Mouse (Mus musculus): ENCODE results near the gene Gkap1. TPM values are rescaled to one million over a fixed set of nuclear protein-coding genes. Genes with fewer than 3 reads are reported as not detected.
A peak's percentile ranks its signal among the peaks of the same experiment; 100 is the strongest.

Gkap1 gene
- polyA plus RNA-seq (2015; fragmentation: Nextera tagmentation; extraction: Ambion mirVana): 4.8 and 5.1 TPM in 2 replicates

DNA sequence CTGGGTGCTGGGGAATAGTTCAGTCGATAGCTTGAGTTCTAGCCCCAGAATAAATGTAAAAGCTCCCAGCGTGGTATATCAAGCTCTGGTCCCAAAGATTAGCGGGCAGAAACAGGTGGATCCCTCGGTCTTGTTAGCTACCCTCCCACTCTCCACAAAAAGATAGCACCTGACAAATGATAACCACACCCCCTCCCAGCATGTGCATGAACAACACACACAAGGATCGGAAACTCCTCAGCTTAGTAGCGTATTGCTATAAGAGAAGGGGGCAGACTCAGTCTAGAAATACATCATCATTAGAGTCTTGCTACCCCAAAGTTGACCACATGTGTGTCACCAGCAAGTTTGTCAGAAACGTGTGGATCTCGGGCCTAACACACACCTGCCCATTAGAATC, at the start of gene Gkap1:
TSS of gene Gkap1 (minus strand) at position 101 of the 400 bp plus-strand sequence.
- no peak for ATAC-seq (ENCODE audit: low read depth)
- Histone ChIP-seq H3K27me3 (ENCODE audit: control insufficient read depth, insufficient read depth, low read depth, low read length) (peaks cover 52% of the 10 kb centered on the region), H3K27ac (ENCODE audit: low read length) (no peak within 1 kb of the TSS), H3K4me2 (ENCODE audit: low read depth, low read length) (peak within 1 kb of the TSS; percentile 88), H3K9ac (ENCODE audit: low read depth, low read length) (peak within 1 kb of the TSS; percentile 41; the same call in 1 of the 2 replicates), H3K4me3 (ENCODE audit: low read depth, low read length) (peak within 1 kb of the TSS; percentile 72), H3K9me3 (replicated peaks; ENCODE audit: control insufficient read depth, low read length) (no peaks in the 10 kb centered on the region), H3K4me1 (ENCODE audit: control insufficient read depth, low read depth, low read length) (peaks cover 3% of the 10 kb centered on the region; the same call in 1 of the 2 replicates), H3K36me3 (ENCODE audit: control insufficient read depth, insufficient read depth) (no peaks in the 10 kb centered on the region)
- WGBS (ENCODE audit: insufficient replicate concordance): 61% methylated on average over 8 of the region's 8 CpGs

DNA sequence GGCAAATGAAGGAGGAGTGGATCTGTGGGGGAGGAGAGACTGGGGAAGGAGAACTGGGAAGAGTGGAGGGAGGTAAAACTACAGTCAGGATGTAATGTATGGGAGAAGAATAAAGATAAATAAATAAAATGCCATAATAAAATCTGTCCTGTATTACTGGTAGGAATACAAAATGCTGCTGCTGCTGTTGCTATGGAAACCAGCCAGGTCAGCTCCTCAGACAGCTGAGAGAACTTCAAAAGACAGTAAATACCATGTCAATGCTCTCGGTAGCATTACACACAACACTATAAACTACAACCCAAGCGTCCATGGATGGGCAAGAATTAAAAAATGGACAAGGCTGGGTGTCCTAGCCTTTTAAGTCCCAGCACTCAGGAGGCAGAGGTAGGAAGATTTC, 42.3 kb upstream of the Gkap1 start:
- Histone ChIP-seq H3K36me3 (ENCODE audit: control insufficient read depth, insufficient read depth) (no peaks in the 10 kb centered on the region), H3K27me3 (ENCODE audit: control insufficient read depth, insufficient read depth, low read depth, low read length) (no peaks in the 10 kb centered on the region), H3K27ac (ENCODE audit: low read length) (no peak overlapping the region), H3K4me1 (ENCODE audit: control insufficient read depth, low read depth, low read length) (no peaks in the 10 kb centered on the region), H3K4me3 (ENCODE audit: low read depth, low read length) (no peak overlapping the region), H3K4me2 (ENCODE audit: low read depth, low read length) (no peak overlapping the region), H3K9me3 (replicated peaks; ENCODE audit: control insufficient read depth, low read length) (no peaks in the 10 kb centered on the region), H3K9ac (ENCODE audit: low read depth, low read length) (no peak overlapping the region)
- 30% methylated on average over 2 of the region's 2 CpGs for WGBS (ENCODE audit: insufficient replicate concordance)
- ATAC-seq (ENCODE audit: low read depth): no peak

DNA sequence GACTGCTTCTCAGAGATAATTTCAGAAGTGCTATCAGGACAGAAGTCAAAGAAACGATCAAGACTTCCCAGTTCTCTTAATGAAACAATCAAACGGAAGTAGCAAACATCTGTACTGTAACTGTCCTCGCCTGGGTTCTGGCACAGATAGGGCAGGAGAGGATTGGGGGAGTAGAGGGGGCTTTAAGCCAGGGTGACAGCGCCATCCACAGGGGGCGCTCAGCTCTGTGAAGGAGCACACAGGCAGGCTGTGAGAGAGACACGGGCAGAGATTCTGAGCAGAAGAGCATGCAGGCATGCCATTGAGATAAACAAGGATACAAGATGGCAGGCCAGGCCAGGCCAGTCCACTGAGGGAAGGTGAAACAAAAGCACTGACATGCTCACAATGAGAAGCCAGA, 39.5 kb upstream of the Gkap1 start:
- WGBS (ENCODE audit: insufficient replicate concordance): 28% methylated on average over 6 of the region's 6 CpGs
- ATAC-seq (ENCODE audit: low read depth): 0 out of 2 replicates have a peak, but pooled peaks have one; percentile 11

DNA sequence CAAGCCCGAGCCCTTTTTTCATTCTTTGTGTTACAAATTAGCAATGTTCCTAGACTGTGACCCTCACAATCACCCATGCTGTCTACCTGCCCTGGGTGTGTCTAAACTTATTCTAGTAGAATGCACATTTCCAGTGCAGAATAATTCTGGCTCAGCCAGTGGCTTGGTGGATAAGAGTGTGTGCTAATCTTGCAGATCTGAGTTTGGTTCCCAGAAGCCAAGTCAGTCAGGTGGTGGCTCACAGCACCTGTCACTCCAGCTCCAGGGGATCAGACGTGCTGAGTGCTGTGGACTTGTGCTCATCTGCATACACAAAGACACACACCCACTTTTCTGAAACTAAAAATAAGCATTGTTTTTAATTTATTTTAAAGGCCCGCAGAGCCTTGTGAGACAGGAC, 38.3 kb upstream of the Gkap1 start:
- no peak overlapping the region for H3K4me3 ChIP-seq (ENCODE audit: low read depth, low read length)
- no peaks in the 10 kb centered on the region for H3K36me3 ChIP-seq (ENCODE audit: control insufficient read depth, insufficient read depth)
- no peak overlapping the region for H3K4me2 ChIP-seq (ENCODE audit: low read depth, low read length)
- H3K9me3 ChIP-seq (replicated peaks; ENCODE audit: control insufficient read depth, low read length): no peaks in the 10 kb centered on the region
- H3K4me1 ChIP-seq (ENCODE audit: control insufficient read depth, low read depth, low read length): no peaks in the 10 kb centered on the region
- no peak for ATAC-seq (ENCODE audit: low read depth)
- 50% methylated on average over 3 of the region's 3 CpGs for WGBS (ENCODE audit: insufficient replicate concordance)
- H3K9ac ChIP-seq (ENCODE audit: low read depth, low read length): no peak overlapping the region
- H3K27me3 ChIP-seq (ENCODE audit: control insufficient read depth, insufficient read depth, low read depth, low read length): no peaks in the 10 kb centered on the region
- H3K27ac ChIP-seq (ENCODE audit: low read length): no peak overlapping the region

More for the DNA sequence above, 39.5 kb upstream of the Gkap1 start:
- H3K4me2 ChIP-seq (ENCODE audit: low read depth, low read length): no peak overlapping the region
- no peaks in the 10 kb centered on the region for H3K27me3 ChIP-seq (ENCODE audit: control insufficient read depth, insufficient read depth, low read depth, low read length)
- no peak overlapping the region for H3K9ac ChIP-seq (ENCODE audit: low read depth, low read length)
- H3K36me3 ChIP-seq (ENCODE audit: control insufficient read depth, insufficient read depth): no peaks in the 10 kb centered on the region
- H3K4me1 ChIP-seq (ENCODE audit: control insufficient read depth, low read depth, low read length): no peaks in the 10 kb centered on the region
- no peaks in the 10 kb centered on the region for H3K9me3 ChIP-seq (replicated peaks; ENCODE audit: control insufficient read depth, low read length)
- H3K27ac ChIP-seq (ENCODE audit: low read length): no peak overlapping the region
- no peak overlapping the region for H3K4me3 ChIP-seq (ENCODE audit: low read depth, low read length)

DNA sequence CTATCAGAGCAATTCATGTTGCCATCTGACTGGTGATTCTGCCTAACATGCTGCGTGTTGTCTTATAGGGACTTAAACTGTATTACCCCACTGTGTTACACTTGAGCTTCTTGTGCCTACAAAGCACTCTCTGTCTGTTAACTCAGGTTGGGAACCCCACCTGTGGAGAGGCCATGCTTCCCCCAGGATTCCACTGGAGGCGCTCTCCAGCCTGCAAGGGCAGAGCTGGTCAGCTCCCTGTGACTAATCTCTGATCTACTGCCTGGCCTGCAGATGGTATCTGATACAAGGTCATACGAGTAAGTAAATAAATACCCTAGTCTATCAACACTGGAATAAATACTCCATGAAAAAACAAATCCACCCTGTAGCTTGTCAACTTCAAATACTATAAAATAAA, 35.9 kb upstream of the Gkap1 start:
- Histone ChIP-seq H3K4me2 (ENCODE audit: low read depth, low read length) (no peak overlapping the region), H3K9me3 (replicated peaks; ENCODE audit: control insufficient read depth, low read length) (no peaks in the 10 kb centered on the region), H3K27ac (ENCODE audit: low read length) (no peak overlapping the region), H3K4me3 (ENCODE audit: low read depth, low read length) (no peak overlapping the region), H3K27me3 (ENCODE audit: control insufficient read depth, insufficient read depth, low read depth, low read length) (no peaks in the 10 kb centered on the region), H3K9ac (ENCODE audit: low read depth, low read length) (no peak overlapping the region), H3K36me3 (ENCODE audit: control insufficient read depth, insufficient read depth) (no peaks in the 10 kb centered on the region), H3K4me1 (ENCODE audit: control insufficient read depth, low read depth, low read length) (no peaks in the 10 kb centered on the region)
- WGBS (ENCODE audit: insufficient replicate concordance): 58% methylated on average over 3 of the region's 3 CpGs
- no peak for ATAC-seq (ENCODE audit: low read depth)

DNA sequence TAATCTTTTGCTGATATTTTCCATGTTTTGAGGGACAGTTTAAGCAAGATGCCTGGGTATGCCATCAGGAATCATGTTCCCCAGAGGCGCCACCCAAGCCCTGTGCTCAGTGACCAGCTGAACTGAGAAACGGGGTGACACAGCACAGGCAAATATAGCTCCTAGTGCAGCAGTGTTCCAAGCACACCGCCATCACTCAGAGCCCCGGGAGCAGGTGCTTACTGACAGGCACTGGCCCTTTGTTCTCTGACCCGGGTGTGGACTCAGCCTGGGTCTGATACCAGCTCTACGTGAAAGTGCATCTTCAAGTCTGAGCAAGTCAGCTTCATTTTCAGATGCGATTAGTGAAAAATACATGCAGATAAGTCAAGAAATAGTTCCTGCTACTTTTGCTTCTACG, 34.0 kb upstream of the Gkap1 start:
- no peaks in the 10 kb centered on the region for H3K27me3 ChIP-seq (ENCODE audit: control insufficient read depth, insufficient read depth, low read depth, low read length)

DNA sequence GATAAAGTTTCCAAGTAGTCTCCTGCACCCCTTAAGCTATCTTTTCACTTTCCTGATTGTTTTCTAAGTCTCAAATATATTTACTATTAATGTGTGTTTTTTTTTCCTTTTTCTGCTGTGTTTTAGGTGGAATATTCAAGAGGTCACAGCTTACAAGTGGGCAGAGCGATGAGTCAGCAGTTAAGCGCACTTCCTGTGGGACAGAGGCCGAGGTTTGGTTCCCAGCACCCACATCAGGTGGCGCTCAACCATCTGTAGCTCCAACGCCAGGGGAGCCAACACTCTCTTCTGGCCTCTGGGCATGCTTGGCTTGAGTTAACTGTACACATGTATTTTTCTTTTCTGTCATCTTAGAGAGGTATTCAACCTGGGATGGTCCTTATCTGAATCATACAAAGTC, 32.0 kb upstream of the Gkap1 start:
- 69% methylated on average over 5 of the region's 5 CpGs for WGBS (ENCODE audit: insufficient replicate concordance)
- H3K36me3 ChIP-seq (ENCODE audit: control insufficient read depth, insufficient read depth): no peaks in the 10 kb centered on the region
- no peak for ATAC-seq (ENCODE audit: low read depth)
- H3K27me3 ChIP-seq (ENCODE audit: control insufficient read depth, insufficient read depth, low read depth, low read length): no peaks in the 10 kb centered on the region
- no peak overlapping the region for H3K4me2 ChIP-seq (ENCODE audit: low read depth, low read length)
- H3K4me1 ChIP-seq (ENCODE audit: control insufficient read depth, low read depth, low read length): no peaks in the 10 kb centered on the region
- no peak overlapping the region for H3K9ac ChIP-seq (ENCODE audit: low read depth, low read length)
- H3K9me3 ChIP-seq (replicated peaks; ENCODE audit: control insufficient read depth, low read length): no peaks in the 10 kb centered on the region
- no peak overlapping the region for H3K27ac ChIP-seq (ENCODE audit: low read length)
- no peak overlapping the region for H3K4me3 ChIP-seq (ENCODE audit: low read depth, low read length)

More for the DNA sequence above, 34.0 kb upstream of the Gkap1 start:
- ATAC-seq (ENCODE audit: low read depth): no peak
- Histone ChIP-seq H3K9me3 (replicated peaks; ENCODE audit: control insufficient read depth, low read length) (no peaks in the 10 kb centered on the region), H3K4me3 (ENCODE audit: low read depth, low read length) (no peak overlapping the region), H3K9ac (ENCODE audit: low read depth, low read length) (no peak overlapping the region), H3K4me2 (ENCODE audit: low read depth, low read length) (no peak overlapping the region), H3K4me1 (ENCODE audit: control insufficient read depth, low read depth, low read length) (no peaks in the 10 kb centered on the region), H3K27ac (ENCODE audit: low read length) (no peak overlapping the region), H3K36me3 (ENCODE audit: control insufficient read depth, insufficient read depth) (no peaks in the 10 kb centered on the region)
- WGBS (ENCODE audit: insufficient replicate concordance): 57% methylated on average over 8 of the region's 8 CpGs

DNA sequence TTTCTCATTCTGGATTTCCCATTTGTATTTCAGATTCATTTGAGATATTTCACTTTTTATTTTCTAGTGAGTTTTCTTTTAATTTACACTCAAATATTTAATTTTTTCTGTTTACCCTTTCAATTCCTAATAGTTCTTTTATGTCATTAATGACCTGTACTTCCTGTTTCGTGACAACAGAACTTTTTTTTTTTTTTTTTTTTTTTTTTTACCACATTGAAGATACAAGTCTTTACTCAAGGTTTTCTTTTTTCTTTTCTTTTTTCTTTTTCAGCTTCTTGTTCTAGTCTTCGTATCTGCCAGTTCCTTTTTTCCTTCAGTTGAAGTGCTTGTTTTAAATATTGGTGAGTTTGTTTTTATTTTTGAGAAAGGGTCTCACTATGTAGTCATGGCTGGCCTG, 29.7 kb upstream of the Gkap1 start:
- no peak overlapping the region for H3K4me3 ChIP-seq (ENCODE audit: low read depth, low read length)
- no peaks in the 10 kb centered on the region for H3K27me3 ChIP-seq (ENCODE audit: control insufficient read depth, insufficient read depth, low read depth, low read length)
- no peaks in the 10 kb centered on the region for H3K36me3 ChIP-seq (ENCODE audit: control insufficient read depth, insufficient read depth)
- H3K9me3 ChIP-seq (replicated peaks; ENCODE audit: control insufficient read depth, low read length): no peaks in the 10 kb centered on the region
- no peaks in the 10 kb centered on the region for H3K4me1 ChIP-seq (ENCODE audit: control insufficient read depth, low read depth, low read length)
- H3K4me2 ChIP-seq (ENCODE audit: low read depth, low read length): no peak overlapping the region
- 51% methylated on average over 2 of the region's 2 CpGs for WGBS (ENCODE audit: insufficient replicate concordance)
- H3K27ac ChIP-seq (ENCODE audit: low read length): no peak overlapping the region
- no peak for ATAC-seq (ENCODE audit: low read depth)
- no peak overlapping the region for H3K9ac ChIP-seq (ENCODE audit: low read depth, low read length)

DNA sequence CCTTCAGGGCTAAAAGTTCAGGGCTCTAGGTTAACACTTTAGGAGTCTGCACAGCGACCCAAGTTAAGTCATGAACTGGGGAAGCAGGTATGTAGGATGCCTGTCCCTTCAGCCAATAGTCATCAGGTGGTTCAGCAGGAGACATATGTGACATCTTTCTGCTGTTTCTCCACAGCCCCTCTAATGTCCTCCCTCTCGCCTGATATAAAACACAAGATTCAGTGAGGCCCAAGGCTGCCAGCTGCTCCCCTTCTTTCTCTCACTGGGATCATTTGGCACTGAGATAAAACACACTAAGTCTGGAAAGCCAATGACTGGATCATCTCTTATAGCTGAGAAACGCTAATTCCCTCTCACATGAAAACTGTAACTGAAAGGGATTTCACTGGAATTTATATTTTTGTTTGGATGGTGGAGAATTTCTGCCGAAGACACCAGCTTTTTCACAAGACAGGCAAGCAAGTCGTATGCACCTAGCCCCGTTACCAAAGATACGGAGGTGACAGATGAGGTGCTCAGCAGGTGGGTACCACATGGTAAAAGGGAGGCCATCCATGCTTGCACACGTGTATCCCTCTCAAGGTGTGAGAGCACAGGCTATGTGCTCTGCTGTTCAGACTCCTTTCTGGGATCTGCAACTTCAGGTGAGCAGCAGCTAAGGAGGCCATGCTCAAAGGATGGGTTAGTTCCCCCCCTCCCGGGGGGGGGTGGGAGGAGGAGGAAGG, 27.1 kb upstream of the Gkap1 start:
- no peak overlapping the region for H3K4me2 ChIP-seq (ENCODE audit: low read depth, low read length)
- H3K4me3 ChIP-seq (ENCODE audit: low read depth, low read length): no peak overlapping the region
- H3K27ac ChIP-seq (ENCODE audit: low read length): no peak overlapping the region
- no peaks in the 10 kb centered on the region for H3K27me3 ChIP-seq (ENCODE audit: control insufficient read depth, insufficient read depth, low read depth, low read length)
- H3K9me3 ChIP-seq (replicated peaks; ENCODE audit: control insufficient read depth, low read length): no peaks in the 10 kb centered on the region
- 66% methylated on average over 9 of the region's 9 CpGs for WGBS (ENCODE audit: insufficient replicate concordance)
- no peak overlapping the region for H3K9ac ChIP-seq (ENCODE audit: low read depth, low read length)
- no peaks in the 10 kb centered on the region for H3K4me1 ChIP-seq (ENCODE audit: control insufficient read depth, low read depth, low read length)
- H3K36me3 ChIP-seq (ENCODE audit: control insufficient read depth, insufficient read depth): no peaks in the 10 kb centered on the region
- ATAC-seq (ENCODE audit: low read depth): no peak
